Mouse (Mus musculus) lung, embryonic 14.5 days (tissue): Measurements from ENCODE around the gene Ripply1. TPM values are rescaled to one million over a fixed set of nuclear protein-coding genes. Genes with fewer than 3 reads are reported as not detected.
A peak's percentile ranks its signal among the peaks of the same experiment; 100 is the strongest.

Source experiments
- ATAC-seq: fragments of 200-750 bp; cut with Nextera tagmentation; 2 replicates; pipeline ENCODE4 v1.8.0; 2017; ENCODE audit warnings: mild to moderate bottlenecking, moderate TSS enrichment, moderate library complexity; ENCODE audit not compliant: insufficient read depth
- DNase-seq: peaks from one replicate; pipeline ENCODE4 v3.0.0-alpha.2; 2015
- H3K27ac ChIP-seq: fragments of 300-500 bp; sonication (generic); 2 replicates; pipeline ENCODE4 v1.5.1; 2014; ENCODE audit warnings: low read depth, mild to moderate bottlenecking, moderate library complexity
- H3K27me3 ChIP-seq: fragments of 300-500 bp; sonication (generic); 2 replicates; pipeline ENCODE4 v1.6.1; 2014; ENCODE audit warnings: low read length, control low read depth; ENCODE audit not compliant: insufficient read depth
- H3K36me3 ChIP-seq: fragments of 300-500 bp; sonication (generic); 2 replicates; pipeline ENCODE4 v1.6.1; 2014; ENCODE audit warnings: control low read depth; ENCODE audit not compliant: insufficient read depth
- H3K4me1 ChIP-seq: fragments of 300-500 bp; sonication (generic); 2 replicates; pipeline ENCODE4 v1.6.1; 2014; ENCODE audit warnings: antibody characterized with exemption, control low read depth; ENCODE audit not compliant: insufficient read depth
- H3K4me2 ChIP-seq: fragments of 300-500 bp; sonication (generic); 2 replicates; pipeline ENCODE4 v1.6.1; 2014; ENCODE audit warnings: mild to moderate bottlenecking
- H3K4me3 ChIP-seq: fragments of 300-500 bp; sonication (generic); 2 replicates; pipeline ENCODE4 v1.5.1; 2014; ENCODE audit warnings: low read depth, low read length
- H3K9ac ChIP-seq: fragments of 300-500 bp; sonication (generic); 2 replicates; pipeline ENCODE4 v1.6.1; 2014
- H3K9me3 ChIP-seq: fragments of 300-500 bp; sonication (generic); 2 replicates; pipeline ENCODE4 v1.6.1; 2016; ENCODE audit warnings: low read depth, low read length, control low read depth
- CTCF ChIP-seq: IDR thresholded peaks from 2 replicates; pipeline ENCODE4 v1.5.1; 2016; ENCODE audit warnings: antibody characterized with exemption, low read depth
- WGBS: fragments of 180-500 bp; shearing (Covaris S2); extraction: QIAGEN DNeasy Blood & Tissue Kit; methylation state at CpG from one replicate; pipeline ENCODE4 v1.1.7; 2014; 5-methylcytosine and 5-hydroxymethylcytosine counted together
- polyA plus RNA-seq: library from polyadenylated mRNA; unstranded; fragments of >200 nt; fragmentation: Nextera tagmentation; extraction: Ambion mirVana; gene quantifications from 2 replicates; pipeline ENCODE4 v1.2.1, GENCODE M21; 2014

The Ripply1 gene
- polyA plus RNA-seq = not detected in 2 replicates

- Histone ChIP-seq H3K36me3 (no peaks in the 10 kb centered on the region), H3K9me3 (no peaks in the 10 kb centered on the region), H3K9ac (no peak within 1 kb of the TSS), H3K4me2 (no peak within 1 kb of the TSS), H3K4me1 (no peaks in the 10 kb centered on the region), H3K27me3 (no peaks in the 10 kb centered on the region), H3K4me3 (no peak within 1 kb of the TSS), H3K27ac (no peak within 1 kb of the TSS)
- no peak for TF ChIP-seq CTCF
- 61% methylated on average over 6 of the region's 6 CpGs for WGBS
- ATAC-seq (no peak), DNase-seq (no peak)
These were observed at the start of gene Ripply1 for GRCm38 (mm10) chrX:139782278-139783044. Gene Ripply1 (minus strand): TSS chrX:139782353.

GRCm38 (mm10) chrX:139828363-139829092 lies 46.4 kb upstream of the Ripply1 start:
- no peak for DNase-seq
- ATAC-seq = no peak
- no peak for TF ChIP-seq CTCF
- no peaks in the 10 kb centered on the region for H3K4me1 ChIP-seq
- H3K27ac ChIP-seq = no peak overlapping the region
- 85% methylated on average over 6 of the region's 6 CpGs for WGBS
- no peaks in the 10 kb centered on the region for H3K9me3 ChIP-seq
- no peaks in the 10 kb centered on the region for H3K36me3 ChIP-seq
- no peak overlapping the region for H3K4me3 ChIP-seq
- no peak overlapping the region for H3K9ac ChIP-seq
- no peaks in the 10 kb centered on the region for H3K27me3 ChIP-seq
- no peak overlapping the region for H3K4me2 ChIP-seq

- ATAC-seq (no peak), DNase-seq (no peak)
- H3K27ac ChIP-seq = no peak overlapping the region
- no peaks in the 10 kb centered on the region for H3K27me3 ChIP-seq
- no peak overlapping the region for H3K9ac ChIP-seq
- H3K4me1 ChIP-seq = no peaks in the 10 kb centered on the region
- H3K9me3 ChIP-seq = no peaks in the 10 kb centered on the region
- no peak for TF ChIP-seq CTCF
- H3K4me2 ChIP-seq = no peak overlapping the region
- 73% methylated on average over 4 of the region's 4 CpGs for WGBS
- no peaks in the 10 kb centered on the region for H3K36me3 ChIP-seq
- no peak overlapping the region for H3K4me3 ChIP-seq
These were observed 44.8 kb upstream of the Ripply1 start for GRCm38 (mm10) chrX:139826926-139827325.

DNA sequence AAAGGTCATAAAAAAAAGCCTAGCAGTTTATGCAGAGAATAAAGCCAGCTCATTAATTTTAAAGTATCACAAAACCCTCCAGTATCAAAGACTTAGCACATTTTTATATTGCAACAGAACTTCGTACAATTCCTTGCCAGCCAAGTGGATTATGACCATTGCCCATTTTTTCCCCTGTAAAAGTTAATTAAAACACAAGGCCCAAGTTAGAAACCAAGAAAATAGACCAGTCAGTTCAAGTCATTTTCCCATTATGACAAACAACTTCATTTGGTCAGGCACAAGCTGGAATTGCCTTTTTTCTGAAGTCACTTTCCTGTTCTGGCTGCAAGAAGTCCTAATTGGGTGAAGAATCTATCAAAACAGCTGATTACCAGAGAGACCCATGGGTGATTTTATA lies 43.2 kb upstream of the Ripply1 start:
- H3K9ac ChIP-seq = no peak overlapping the region
- H3K36me3 ChIP-seq = no peaks in the 10 kb centered on the region
- no peaks in the 10 kb centered on the region for H3K27me3 ChIP-seq
- no peak for DNase-seq
- H3K4me1 ChIP-seq = no peaks in the 10 kb centered on the region
- H3K4me2 ChIP-seq = no peak overlapping the region
- 83% methylated on average over 1 of the region's 1 CpGs for WGBS
- TF ChIP-seq CTCF = no peak
- no peak overlapping the region for H3K4me3 ChIP-seq
- H3K9me3 ChIP-seq = no peaks in the 10 kb centered on the region
- no peak overlapping the region for H3K27ac ChIP-seq
- ATAC-seq = no peak

DNA sequence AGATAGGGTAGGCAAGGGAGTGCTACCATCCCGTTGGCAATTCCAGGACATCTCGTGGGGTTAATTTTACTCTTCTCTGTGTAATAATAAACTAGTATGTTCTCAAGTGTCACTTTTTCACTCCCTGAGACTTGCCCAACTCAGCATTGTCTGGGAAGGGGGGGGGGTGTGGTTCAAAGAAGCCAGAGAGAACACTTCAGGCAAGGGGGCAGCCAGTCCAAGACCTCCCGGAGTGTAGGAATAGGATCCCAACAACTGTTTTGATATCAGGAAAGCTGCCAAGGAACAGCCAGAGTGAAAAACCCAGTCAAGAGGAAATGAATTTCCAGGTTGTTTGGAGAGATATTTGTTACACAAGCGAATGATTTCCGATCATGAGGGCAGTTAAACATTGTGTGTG lies 33.0 kb upstream of the Ripply1 start:
- no peak for ATAC-seq
- peak; percentile 6 for DNase-seq
- no peaks in the 10 kb centered on the region for H3K36me3 ChIP-seq
- no peaks in the 10 kb centered on the region for H3K4me1 ChIP-seq
- H3K9ac ChIP-seq = no peak overlapping the region
- no peak overlapping the region for H3K27ac ChIP-seq
- 61% methylated on average over 5 of the region's 5 CpGs for WGBS
- no peaks in the 10 kb centered on the region for H3K9me3 ChIP-seq
- no peaks in the 10 kb centered on the region for H3K27me3 ChIP-seq
- no peak for TF ChIP-seq CTCF
- H3K4me2 ChIP-seq = no peak overlapping the region
- H3K4me3 ChIP-seq = no peak overlapping the region

DNA sequence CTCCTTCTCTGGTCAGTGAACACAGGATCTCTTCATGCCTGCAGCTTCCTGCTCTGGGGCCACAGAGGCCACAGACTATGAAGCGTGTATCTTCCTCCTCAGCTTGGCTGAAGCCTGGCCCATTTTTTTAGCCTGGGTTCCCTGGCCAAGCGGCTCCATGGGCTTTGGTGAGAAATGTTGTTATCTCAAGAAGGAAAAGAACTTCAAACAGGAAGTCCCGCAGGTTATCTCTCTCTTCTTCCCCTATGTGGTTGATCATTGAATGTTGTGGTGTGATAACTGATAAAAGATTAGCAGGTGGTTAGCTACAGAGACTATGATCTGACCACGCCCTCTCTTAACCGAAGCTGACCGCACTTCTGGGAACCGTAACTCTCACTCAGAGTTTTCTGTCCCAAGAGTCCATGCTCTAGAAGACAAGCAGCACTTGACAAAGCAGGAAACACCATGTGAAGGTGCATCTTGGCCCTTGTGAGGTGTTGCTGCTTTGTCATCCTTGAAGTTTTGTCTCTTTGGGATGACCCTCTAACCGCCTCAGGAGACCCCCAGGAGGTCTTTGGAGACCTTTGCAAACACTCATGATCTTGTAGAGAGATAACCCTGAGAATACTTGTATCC lies 32.0 kb upstream of the Ripply1 start:
- Histone ChIP-seq H3K4me3 (no peak overlapping the region), H3K27ac (no peak overlapping the region), H3K4me1 (no peaks in the 10 kb centered on the region), H3K9ac (no peak overlapping the region), H3K4me2 (no peak overlapping the region), H3K36me3 (no peaks in the 10 kb centered on the region), H3K27me3 (no peaks in the 10 kb centered on the region), H3K9me3 (no peaks in the 10 kb centered on the region)
- WGBS = 67% methylated on average over 8 of the region's 8 CpGs
- DNase-seq (no peak), ATAC-seq (no peak)
- TF ChIP-seq CTCF = no peak

GRCm38 (mm10) chrX:139813299-139814002 lies 31.3 kb upstream of the Ripply1 start:
- Histone ChIP-seq H3K27ac (no peak overlapping the region), H3K4me3 (no peak overlapping the region), H3K27me3 (no peaks in the 10 kb centered on the region), H3K9ac (no peak overlapping the region), H3K36me3 (no peaks in the 10 kb centered on the region), H3K4me2 (no peak overlapping the region), H3K4me1 (no peaks in the 10 kb centered on the region), H3K9me3 (no peaks in the 10 kb centered on the region)
- DNase-seq = no peak
- no peak for ATAC-seq
- no peak for TF ChIP-seq CTCF
- 63% methylated on average over 9 of the region's 9 CpGs for WGBS
